Mouse (Mus musculus): Measurements from ENCODE around the gene Prkcq. TPM values are rescaled to one million over a fixed set of nuclear protein-coding genes. Genes with fewer than 3 reads are reported as not detected.

The Prkcq gene
- polyA plus RNA-seq, 1 experiment, result 3.8 TPM

GRCm38 (mm10) chr2:11181510-11181909 is 9.6 kb downstream of the Prkcq start:
- Histone ChIP-seq H3K4me3 (replicated peaks; ENCODE audit: extremely low read depth, low read depth, low read length) (no peak overlapping the region), H3K4me1 (ENCODE audit: control insufficient read depth, insufficient read depth, low read length) (no peaks in the 10 kb centered on the region; the same call in 1 of the 2 replicates)
- TF ChIP-seq POLR2A (IDR thresholded peaks at IDR 0.05; ENCODE audit: borderline replicate concordance, extremely low read depth, low read depth, low read length) (no peak), CTCF (IDR thresholded peaks at IDR 0.05; ENCODE audit: insufficient read depth, low read length) (no peak)
- no peak for DNase-seq
- WGBS, result 41% methylated on average over 4 of the region's 4 CpGs

GRCm38 (mm10) chr2:11182096-11182495 is 10.2 kb downstream of the Prkcq start:
- WGBS, result 89% methylated on average over 7 of the region's 7 CpGs
- H3K4me1 ChIP-seq (ENCODE audit: control insufficient read depth, insufficient read depth, low read length), result no peaks in the 10 kb centered on the region; the same call in 1 of the 2 replicates

DNA sequence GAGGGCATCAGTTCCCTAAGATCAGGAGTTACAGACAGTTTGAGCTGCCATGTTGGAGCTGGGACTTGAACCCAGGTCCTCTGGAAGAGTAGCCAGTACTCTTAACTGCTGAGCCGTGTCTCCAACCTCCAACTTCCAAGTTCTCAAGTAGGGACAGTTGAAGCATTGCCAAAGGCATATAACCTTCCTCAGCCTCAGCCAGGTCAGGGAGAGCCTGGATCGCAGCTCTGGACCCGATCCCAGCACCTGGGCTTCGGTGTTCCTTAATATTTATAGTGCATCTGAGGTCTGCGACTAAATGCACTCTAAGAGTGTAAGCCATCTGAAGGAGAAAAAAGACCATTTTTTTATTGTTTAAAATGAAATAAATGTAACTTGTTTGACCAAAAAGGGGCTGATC is 12.1 kb downstream of the Prkcq start:
- TF ChIP-seq CTCF (IDR thresholded peaks at IDR 0.05; ENCODE audit: insufficient read depth, low read length), result no peak
- TF ChIP-seq POLR2A (IDR thresholded peaks at IDR 0.05; ENCODE audit: borderline replicate concordance, extremely low read depth, low read depth, low read length), result no peak
- Histone ChIP-seq H3K4me1 (ENCODE audit: control insufficient read depth, insufficient read depth, low read length) (peaks cover 2% of the 10 kb centered on the region; the same call in 1 of the 2 replicates), H3K4me3 (replicated peaks; ENCODE audit: extremely low read depth, low read depth, low read length) (no peak overlapping the region)
- WGBS, result 83% methylated on average over 5 of the region's 5 CpGs
- DNase-seq, result no peak

More at GRCm38 (mm10) chr2:11182096-11182495, 10.2 kb downstream of the Prkcq start:
- DNase-seq, result no peak
- TF ChIP-seq POLR2A (IDR thresholded peaks at IDR 0.05; ENCODE audit: borderline replicate concordance, extremely low read depth, low read depth, low read length) (no peak), CTCF (IDR thresholded peaks at IDR 0.05; ENCODE audit: insufficient read depth, low read length) (no peak)
- no peak overlapping the region for H3K4me3 ChIP-seq (replicated peaks; ENCODE audit: extremely low read depth, low read depth, low read length)

GRCm38 (mm10) chr2:11186586-11186985 is 14.7 kb downstream of the Prkcq start:
- 87% methylated on average over 3 of the region's 3 CpGs for WGBS
- TF ChIP-seq POLR2A (IDR thresholded peaks at IDR 0.05; ENCODE audit: borderline replicate concordance, extremely low read depth, low read depth, low read length), result no peak
- no peak for TF ChIP-seq CTCF (IDR thresholded peaks at IDR 0.05; ENCODE audit: insufficient read depth, low read length)
- no peak for DNase-seq
- Histone ChIP-seq H3K4me3 (replicated peaks; ENCODE audit: extremely low read depth, low read depth, low read length) (no peak overlapping the region), H3K4me1 (ENCODE audit: control insufficient read depth, insufficient read depth, low read length) (peaks cover 2% of the 10 kb centered on the region; the same call in 1 of the 2 replicates)

DNA sequence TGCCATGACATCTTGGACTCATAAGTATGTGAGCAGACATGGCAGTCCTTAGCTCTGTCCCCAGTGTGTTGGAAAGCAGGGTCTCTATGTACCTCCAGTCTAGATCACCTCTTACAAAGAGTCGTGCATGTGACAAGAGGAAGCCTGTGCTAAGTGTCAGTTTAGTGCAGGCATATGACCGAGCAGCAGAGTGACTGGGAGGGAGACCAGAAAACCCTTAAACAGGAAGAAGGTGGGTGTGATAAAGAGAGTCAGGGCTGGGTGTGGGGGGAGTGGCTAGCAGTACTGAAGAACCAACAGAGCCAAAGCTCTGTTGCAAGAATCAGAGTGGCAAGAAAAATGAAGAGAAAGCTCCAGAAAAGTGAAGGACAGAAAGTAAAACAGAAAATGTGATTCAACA is 15.3 kb downstream of the Prkcq start:
- 20% methylated on average over 2 of the region's 2 CpGs for WGBS
- Histone ChIP-seq H3K4me1 (ENCODE audit: control insufficient read depth, insufficient read depth, low read length) (peaks cover 2% of the 10 kb centered on the region; the same call in 1 of the 2 replicates), H3K4me3 (replicated peaks; ENCODE audit: extremely low read depth, low read depth, low read length) (no peak overlapping the region)
- DNase-seq, result no peak
- TF ChIP-seq POLR2A (IDR thresholded peaks at IDR 0.05; ENCODE audit: borderline replicate concordance, extremely low read depth, low read depth, low read length) (no peak), CTCF (IDR thresholded peaks at IDR 0.05; ENCODE audit: insufficient read depth, low read length) (no peak)

DNA sequence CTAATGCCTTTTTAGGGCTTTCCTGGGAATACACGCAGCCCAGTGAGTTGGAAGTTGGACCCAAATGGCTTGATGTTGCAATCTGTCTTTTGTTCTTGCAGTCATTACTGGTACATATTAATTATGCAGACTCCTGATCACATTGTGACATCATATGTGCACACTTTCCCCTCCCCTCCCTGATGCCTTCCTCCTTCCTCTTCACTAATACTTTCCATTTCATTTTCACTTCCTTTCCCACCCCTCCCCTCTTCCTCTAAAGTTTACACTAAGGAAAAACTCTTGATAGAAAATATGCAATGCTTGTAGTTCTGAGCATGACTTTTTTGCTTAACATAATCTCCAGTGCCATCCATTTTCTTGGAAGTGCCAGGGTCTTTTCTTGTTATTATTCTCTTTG is 16.4 kb downstream of the Prkcq start:
- WGBS, result 64% methylated on average over 1 of the region's 1 CpGs
- no peak for DNase-seq
- no peak overlapping the region for H3K4me3 ChIP-seq (replicated peaks; ENCODE audit: extremely low read depth, low read depth, low read length)
- no peak for TF ChIP-seq POLR2A (IDR thresholded peaks at IDR 0.05; ENCODE audit: borderline replicate concordance, extremely low read depth, low read depth, low read length)
- TF ChIP-seq CTCF (IDR thresholded peaks at IDR 0.05; ENCODE audit: insufficient read depth, low read length), result no peak
- peaks cover 2% of the 10 kb centered on the region; the same call in 1 of the 2 replicates for H3K4me1 ChIP-seq (ENCODE audit: control insufficient read depth, insufficient read depth, low read length)

DNA sequence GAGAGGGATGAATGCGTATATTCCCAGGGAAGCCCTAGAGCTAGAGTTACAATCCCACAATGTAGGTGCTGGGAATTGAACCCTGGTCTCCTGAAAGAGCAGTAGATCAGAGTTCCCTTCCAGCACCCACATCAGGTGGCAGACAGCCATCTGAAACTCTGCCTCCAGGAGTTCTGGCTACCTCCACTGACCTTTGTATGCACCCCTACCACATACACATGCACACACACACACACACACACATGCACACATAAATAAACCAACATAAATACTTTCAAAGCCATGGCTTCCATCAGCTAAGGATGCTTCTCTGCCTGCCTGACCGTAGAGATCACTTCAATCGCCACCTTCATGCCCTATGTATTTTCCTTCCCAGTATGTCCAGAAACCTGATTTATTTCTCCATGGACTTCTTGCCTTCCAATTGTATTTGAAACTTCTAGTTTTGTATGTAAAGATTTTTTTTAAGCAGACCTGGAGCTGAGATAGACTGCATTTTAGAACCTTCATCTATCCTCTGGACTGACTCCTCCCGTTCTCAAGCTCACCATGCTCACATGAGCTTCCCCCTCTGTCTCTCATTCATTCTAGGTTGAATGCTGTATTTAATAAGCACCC is 17.4 kb downstream of the Prkcq start:
- Histone ChIP-seq H3K4me3 (replicated peaks; ENCODE audit: extremely low read depth, low read depth, low read length) (no peak overlapping the region), H3K4me1 (ENCODE audit: control insufficient read depth, insufficient read depth, low read length) (peaks cover 2% of the 10 kb centered on the region; the same call in 1 of the 2 replicates)
- WGBS, result 88% methylated on average over 4 of the region's 4 CpGs
- no peak for DNase-seq
- TF ChIP-seq CTCF (IDR thresholded peaks at IDR 0.05; ENCODE audit: insufficient read depth, low read length), result no peak
- no peak for TF ChIP-seq POLR2A (IDR thresholded peaks at IDR 0.05; ENCODE audit: borderline replicate concordance, extremely low read depth, low read depth, low read length)

GRCm38 (mm10) chr2:11192281-11193098 is 20.6 kb downstream of the Prkcq start:
- 34% methylated on average over 12 of the region's 12 CpGs for whole genome bisulfite sequencing
- Histone ChIP-seq H3K4me1 (ENCODE audit: control insufficient read depth, insufficient read depth, low read length) (peaks cover 2% of the 10 kb centered on the region; the same call in 1 of the 2 replicates), H3K4me3 (replicated peaks; ENCODE audit: extremely low read depth, low read depth, low read length) (peak overlapping the region; percentile 20)
- DNase-seq, result no peak
- TF ChIP-seq POLR2A (IDR thresholded peaks at IDR 0.05; ENCODE audit: borderline replicate concordance, extremely low read depth, low read depth, low read length) (no peak), CTCF (IDR thresholded peaks at IDR 0.05; ENCODE audit: insufficient read depth, low read length) (no peak)

GRCm38 (mm10) chr2:11193099-11193618 is 21.3 kb downstream of the Prkcq start:
- 46% methylated on average over 6 of the region's 6 CpGs for WGBS
- Histone ChIP-seq H3K4me3 (replicated peaks; ENCODE audit: extremely low read depth, low read depth, low read length) (peak overlapping the region; percentile 34), H3K4me1 (ENCODE audit: control insufficient read depth, insufficient read depth, low read length) (peaks cover 1% of the 10 kb centered on the region; the same call in 1 of the 2 replicates)
- DNase-seq, result no peak
- TF ChIP-seq CTCF (IDR thresholded peaks at IDR 0.05; ENCODE audit: insufficient read depth, low read length) (no peak), POLR2A (IDR thresholded peaks at IDR 0.05; ENCODE audit: borderline replicate concordance, extremely low read depth, low read depth, low read length) (no peak)
